Mouse (Mus musculus) yolk sac, embryonic 10.5 days (tissue): ENCODE results near the gene Smyd3.
"Not testable (repeated sequence)": the region's sequence is repeated elsewhere in the genome, so short reads cannot be mapped to it uniquely, and the experiment has no call there.

Experiments used
- DNase-seq: peaks from one replicate; pipeline ENCODE4 v3.0.0-alpha.2; 2017; ENCODE audit warnings: low spot score

The Smyd3 gene

GRCm38 (mm10) chr1:179374987-179375386 is 142.9 kb downstream of the Smyd3 start:
- no peak for DNase-seq

GRCm38 (mm10) chr1:179373911-179374310 is 143.9 kb downstream of the Smyd3 start:
- no peak for DNase-seq

- no peak for DNase-seq
These were observed 146.7 kb downstream of the Smyd3 start for GRCm38 (mm10) chr1:179371191-179371590.

- DNase-seq, result no peak
These were observed 149.3 kb downstream of the Smyd3 start for GRCm38 (mm10) chr1:179368426-179369010.

DNA sequence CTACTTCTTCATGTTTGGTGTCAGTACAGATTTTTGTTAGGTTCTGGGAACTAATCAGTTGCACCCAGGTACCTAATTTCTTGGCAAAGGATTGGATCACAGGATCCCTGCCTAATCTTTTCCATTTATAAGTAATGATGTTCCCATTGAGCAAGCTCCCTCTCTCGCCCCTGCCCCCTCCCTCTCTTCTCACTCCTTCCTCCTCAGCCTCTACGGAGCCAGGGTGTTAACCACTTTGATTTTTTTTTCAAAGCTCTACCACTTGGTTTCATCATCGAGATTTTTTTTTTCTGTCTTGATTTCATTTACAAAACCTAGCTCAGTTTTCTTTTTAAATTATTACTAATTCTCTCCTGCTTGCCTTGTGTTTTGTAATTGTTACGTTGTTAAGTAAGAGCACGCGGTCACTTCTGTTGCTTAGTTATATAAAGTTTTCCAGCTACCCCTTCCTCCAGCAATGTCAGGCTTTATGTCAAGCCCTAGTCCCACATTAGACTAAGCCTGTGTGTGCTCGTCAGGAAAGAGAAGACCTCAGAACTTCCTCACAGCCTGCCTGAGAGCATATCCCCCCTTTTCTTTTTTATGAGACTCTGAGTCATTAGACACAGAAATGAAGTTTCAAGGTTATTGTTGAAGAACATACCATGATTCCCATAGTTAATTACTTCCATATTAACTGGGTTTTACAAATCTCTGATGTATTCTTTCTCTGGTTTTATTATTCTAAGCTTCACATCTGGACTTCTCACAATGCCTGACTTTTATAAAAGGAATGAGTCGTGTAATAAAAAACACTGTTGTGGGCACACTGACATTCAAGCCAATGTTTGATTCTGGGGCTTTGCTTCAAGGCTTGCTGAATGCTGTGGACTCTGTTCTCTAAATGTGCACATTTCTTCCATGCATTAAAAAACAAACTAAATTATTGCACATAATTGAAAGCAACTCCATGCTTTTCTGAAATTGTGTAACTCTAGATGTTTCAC is 156.1 kb downstream of the Smyd3 start:
- no peak for DNase-seq

- DNase-seq, result no peak
These were observed 160.7 kb downstream of the Smyd3 start for GRCm38 (mm10) chr1:179357111-179357510.

GRCm38 (mm10) chr1:179354250-179354649 is 163.6 kb downstream of the Smyd3 start:
- no peak for DNase-seq

DNA sequence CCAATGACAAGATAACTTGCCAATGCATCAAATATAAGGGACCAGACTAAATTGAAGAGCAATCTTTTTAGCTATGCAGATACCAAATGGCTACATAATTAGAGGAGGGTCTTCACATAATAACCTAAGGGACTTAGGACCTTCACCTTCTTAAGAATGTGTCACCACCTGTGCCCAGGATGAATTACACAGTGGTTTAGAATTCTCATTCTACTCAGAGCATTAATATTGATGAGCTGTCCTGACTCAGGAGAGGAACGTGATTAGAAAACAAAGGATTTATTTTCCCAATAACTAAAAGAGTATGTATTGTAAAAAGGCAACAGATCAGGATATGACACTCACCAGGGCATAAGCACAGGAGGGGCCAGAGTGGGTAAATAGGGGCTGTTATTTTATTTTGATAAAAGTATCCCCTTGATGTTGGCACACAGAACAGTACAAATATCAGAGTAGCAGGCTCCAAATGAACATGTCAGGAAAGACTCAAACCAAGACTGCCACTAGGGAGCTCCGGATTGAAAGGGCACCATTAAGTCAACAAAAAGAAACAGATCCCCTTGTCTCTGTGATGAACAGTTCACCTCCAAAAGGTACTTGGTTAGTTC is 172.4 kb downstream of the Smyd3 start:
- DNase-seq, result no peak

GRCm38 (mm10) chr1:179343426-179343825 is 174.4 kb downstream of the Smyd3 start:
- DNase-seq, result no peak

GRCm38 (mm10) chr1:179341589-179341988 is 176.3 kb downstream of the Smyd3 start:
- DNase-seq, result no peak

GRCm38 (mm10) chr1:179339066-179339465 is 178.8 kb downstream of the Smyd3 start:
- no peak for DNase-seq

DNA sequence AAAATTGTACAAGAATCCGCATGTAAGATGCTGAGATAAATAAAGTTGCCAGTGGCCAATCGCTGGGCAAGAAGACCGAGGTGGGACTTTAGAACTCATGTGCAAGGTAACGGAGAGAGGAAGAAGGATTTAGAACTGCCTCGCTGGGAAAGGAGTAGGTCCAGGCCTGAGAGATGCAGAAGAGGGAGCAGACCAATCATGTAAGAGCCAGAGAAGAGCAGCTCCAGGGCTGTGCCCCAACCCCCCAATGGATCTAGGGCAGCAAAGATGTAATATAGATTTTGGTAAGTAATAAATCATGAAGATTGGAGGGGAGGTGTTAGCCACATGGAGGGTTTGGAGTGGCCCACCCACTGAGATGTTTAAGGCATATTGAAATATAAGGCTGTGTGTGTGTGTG is 180.3 kb downstream of the Smyd3 start:
- DNase-seq, result no peak

GRCm38 (mm10) chr1:179326965-179327308 is 190.9 kb downstream of the Smyd3 start:
- no peak for DNase-seq

DNA sequence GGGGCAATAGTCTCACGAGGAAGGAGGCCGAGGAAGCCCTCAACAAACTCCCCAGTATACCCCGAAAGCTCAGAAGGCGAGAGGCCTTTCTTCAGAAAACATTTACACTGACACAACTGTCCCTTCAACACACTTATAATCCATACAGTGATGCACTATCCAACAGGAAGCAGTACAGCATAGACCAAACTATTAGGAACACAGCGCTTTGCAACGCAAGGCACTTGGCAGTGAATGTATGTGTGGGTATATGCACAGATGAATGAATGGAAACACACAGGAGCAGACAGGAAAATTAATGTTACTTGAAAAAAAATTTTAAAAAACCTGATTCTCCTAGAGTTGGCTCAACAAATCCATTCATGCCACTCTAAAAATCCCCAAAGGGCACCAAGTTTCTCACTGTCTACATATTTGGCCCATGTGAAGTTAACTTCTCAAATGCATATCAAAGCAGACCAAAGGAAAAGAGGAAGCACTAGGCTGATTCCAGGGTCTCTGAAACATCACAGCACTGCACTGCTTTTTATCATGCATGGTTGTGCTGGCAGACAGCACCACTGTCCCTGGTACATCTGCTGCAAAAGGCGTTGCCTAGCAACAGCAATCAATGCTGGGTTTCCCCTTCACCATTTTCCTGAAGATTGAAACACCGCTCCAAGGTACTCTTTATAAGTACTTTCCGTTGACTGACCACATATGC is 191.4 kb downstream of the Smyd3 start:
- DNase-seq, result no peak

DNA sequence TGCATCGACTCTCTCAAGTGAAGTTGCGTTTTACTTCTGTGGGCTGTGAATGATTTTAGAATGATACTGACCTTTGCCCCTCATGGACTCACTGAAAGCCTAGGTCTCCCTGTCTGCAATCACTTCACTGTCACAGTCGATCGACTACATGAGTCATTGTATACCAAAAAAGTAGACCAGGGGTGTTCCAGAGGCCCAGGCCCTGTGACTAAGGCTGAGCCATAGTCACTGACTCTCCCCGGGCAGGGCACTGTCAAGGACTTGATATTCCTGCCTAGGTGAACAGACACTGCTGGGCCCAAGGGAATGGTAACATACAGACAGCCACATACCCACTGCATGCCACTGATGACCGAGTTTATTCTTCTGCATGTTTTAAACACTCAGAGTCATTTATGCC is 193.6 kb downstream of the Smyd3 start:
- no peak for DNase-seq

DNA sequence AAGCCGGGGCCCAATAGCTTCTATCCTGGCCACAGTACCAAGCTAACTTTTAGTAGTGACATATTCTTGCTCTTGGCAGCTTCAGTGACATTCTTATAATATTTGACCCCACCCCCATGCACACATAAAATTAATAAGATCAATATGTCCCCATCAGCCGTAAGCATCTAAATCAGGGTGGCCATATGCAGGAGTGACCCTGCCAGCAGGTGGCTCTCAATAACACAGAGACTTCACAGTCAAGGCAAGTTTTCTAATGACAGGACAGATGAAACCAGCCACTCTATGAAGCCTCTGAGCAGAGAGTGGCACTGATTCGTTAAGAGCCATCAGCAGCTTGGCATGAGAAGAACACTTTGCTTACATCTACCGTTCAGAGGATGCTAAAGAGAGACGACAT is 204.2 kb downstream of the Smyd3 start:
- DNase-seq, result no peak

GRCm38 (mm10) chr1:179309487-179309886 is 208.4 kb downstream of the Smyd3 start:
- no peak for DNase-seq

- DNase-seq, result no peak
These were observed 215.2 kb downstream of the Smyd3 start for GRCm38 (mm10) chr1:179302446-179303230.

DNA sequence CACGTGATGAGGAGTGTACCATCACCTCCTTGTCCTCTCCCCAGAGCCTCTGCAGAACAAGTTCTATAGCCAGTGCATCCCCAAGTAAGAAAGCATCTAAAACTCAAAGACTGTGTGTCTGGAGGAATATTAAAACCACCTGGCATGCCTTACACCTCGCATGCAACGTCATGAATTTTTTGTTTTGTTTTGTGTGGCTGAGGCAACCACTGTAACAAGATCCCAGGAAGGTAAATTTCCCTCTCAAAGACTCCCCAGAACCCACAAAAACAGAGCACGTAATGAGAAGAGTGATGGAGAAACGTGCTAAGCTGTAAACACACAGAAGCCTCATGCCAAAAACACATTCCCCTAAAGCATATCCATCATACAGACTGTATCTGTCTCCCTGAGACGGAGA is 222.2 kb downstream of the Smyd3 start:
- no peak for DNase-seq

GRCm38 (mm10) chr1:179293772-179294353 is 224.0 kb downstream of the Smyd3 start:
- DNase-seq, result no peak

DNA sequence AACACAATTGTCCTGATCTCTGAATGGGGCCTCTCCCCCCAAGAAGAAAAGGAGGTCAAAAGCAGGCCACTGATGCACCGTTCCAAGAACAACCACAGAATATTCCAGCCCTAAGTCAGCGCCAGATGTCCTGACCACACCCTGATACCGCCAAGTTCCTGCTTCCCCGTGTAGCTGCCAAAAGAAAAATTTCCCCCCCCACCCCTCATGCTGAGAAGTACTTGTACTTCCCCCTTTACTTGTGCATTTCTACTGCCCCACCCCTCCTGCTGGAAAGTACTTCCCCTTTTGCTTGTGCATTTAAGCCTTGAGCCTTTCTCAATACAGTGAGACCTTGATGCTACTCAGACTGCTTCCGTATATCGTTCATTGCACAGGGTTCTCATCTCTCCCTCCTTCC is 227.7 kb downstream of the Smyd3 start:
- DNase-seq, result not testable (repeated sequence)
